Mouse (Mus musculus) kidney, adult 2 months (tissue): Measurements from ENCODE around the gene 4930522H14Rik.

Experiments
- CTCF ChIP-seq: fragments of 200-500 bp; conservative IDR thresholded peaks from 2 replicates; pipeline ENCODE4 v1.5.1; 2011; ENCODE audit warnings: low read depth, mild to moderate bottlenecking, control low read depth, low read length, moderate library complexity, mixed read lengths; ENCODE audit not compliant: insufficient read depth, insufficient read length
- POLR2A ChIP-seq: fragments of 200-500 bp; IDR thresholded peaks from one replicate; pipeline ENCODE4 v1.6.1; 2011; ENCODE audit warnings: low read depth, low read length, control low read depth

- TF ChIP-seq CTCF (no peak), POLR2A (no peak)
Measured at GRCm38 (mm10) chr4:109546538-109546937, 15.4 kb upstream of the 4930522H14Rik start.
